Mouse (Mus musculus) heart, embryonic 13.5 days (tissue): Measurements from ENCODE around the gene Celf6. TPM values are rescaled to one million over a fixed set of nuclear protein-coding genes. Genes with fewer than 3 reads are reported as not detected.

ENCODE experiments used
- ATAC-seq: fragments of 200-750 bp; cut with Nextera tagmentation; 2 replicates; pipeline ENCODE4 v1.8.0; 2017; ENCODE audit warnings: moderate TSS enrichment; ENCODE audit not compliant: insufficient number of reproducible peaks, low FRiP score, low TSS enrichment; ENCODE audit errors: extremely low read depth
- H3K27ac ChIP-seq: fragments of 300-500 bp; sonication (generic); replicated peaks from 2 replicates; pipeline ENCODE4 v1.5.1; 2015; ENCODE audit warnings: moderate library complexity, mild to moderate bottlenecking, inconsistent platforms
- H3K27me3 ChIP-seq: fragments of 300-500 bp; sonication (generic); replicated peaks from 2 replicates; pipeline ENCODE4 v1.6.1; 2015; ENCODE audit warnings: mild to moderate bottlenecking, inconsistent platforms
- H3K36me3 ChIP-seq: fragments of 300-500 bp; sonication (generic); 2 replicates; pipeline ENCODE4 v1.6.1; 2015; ENCODE audit warnings: mild to moderate bottlenecking, inconsistent platforms
- H3K4me1 ChIP-seq: fragments of 300-500 bp; sonication (generic); 2 replicates; pipeline ENCODE4 v1.6.1; 2015; ENCODE audit warnings: inconsistent platforms
- H3K4me2 ChIP-seq: fragments of 300-500 bp; sonication (generic); 2 replicates; pipeline ENCODE4 v1.6.1; 2015; ENCODE audit warnings: inconsistent platforms, mild to moderate bottlenecking, moderate library complexity
- H3K4me3 ChIP-seq: fragments of 300-500 bp; sonication (generic); 2 replicates; pipeline ENCODE4 v1.5.1; 2015; ENCODE audit warnings: moderate library complexity, mild to moderate bottlenecking, inconsistent platforms
- H3K9ac ChIP-seq: fragments of 300-500 bp; sonication (generic); 2 replicates; pipeline ENCODE4 v1.6.1; 2015; ENCODE audit warnings: inconsistent platforms, mild to moderate bottlenecking, moderate library complexity
- H3K9me3 ChIP-seq: fragments of 300-500 bp; sonication (generic); 2 replicates; pipeline ENCODE4 v1.6.1; 2016; ENCODE audit warnings: inconsistent platforms
- WGBS: fragments of 180-500 bp; shearing (Covaris S2); methylation state at CpG from one replicate; pipeline ENCODE4 v1.1.7; 2015; ENCODE audit warnings: mixed read lengths; 5-methylcytosine and 5-hydroxymethylcytosine counted together
- polyA plus RNA-seq: library from polyadenylated mRNA; unstranded; fragments of >200 nt; fragmentation: Nextera tagmentation; extraction: Ambion mirVana; gene quantifications from 2 replicates; pipeline ENCODE4 v1.2.1, GENCODE M21; 2015

The Celf6 gene
- polyA plus RNA-seq, result 0.11 and 0.23 TPM in 2 replicates

DNA sequence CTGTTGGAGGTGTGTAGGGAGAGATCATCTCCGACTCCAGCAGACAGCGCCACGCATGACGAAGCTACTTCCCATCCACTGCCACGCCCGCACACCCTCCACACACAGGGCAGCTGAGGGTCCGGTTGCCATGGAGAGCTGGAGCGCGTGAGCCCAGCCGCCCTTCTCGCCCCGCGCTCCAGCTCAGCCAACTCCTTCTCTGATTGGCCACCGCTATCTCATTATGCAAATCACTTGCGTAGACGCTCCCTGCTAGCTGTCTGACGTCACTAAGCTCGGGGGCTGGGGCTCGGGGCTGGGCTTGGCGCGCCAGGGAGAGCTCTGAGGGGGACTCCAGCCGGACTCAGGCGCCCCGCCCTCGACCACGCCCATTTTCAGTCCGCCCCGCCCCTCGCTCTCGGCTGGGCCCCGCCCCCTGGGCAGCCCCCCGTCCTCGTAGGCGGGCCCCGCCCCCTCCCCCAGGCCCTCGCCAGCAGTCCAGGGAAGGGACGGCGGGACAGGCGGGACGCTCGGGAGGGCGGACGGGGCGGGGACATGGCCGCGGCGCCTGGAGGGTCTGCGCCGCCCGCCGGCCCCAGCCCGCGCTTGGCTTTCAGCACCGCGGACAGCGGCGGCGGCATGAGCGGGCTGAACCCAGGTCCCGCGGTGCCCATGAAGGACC, at the start of gene Celf6:
Gene Celf6 (plus strand): TSS at position 74 of the 661 bp plus-strand sequence.
- ATAC-seq, result peak; percentile 96
- Histone ChIP-seq H3K9me3 (no peaks in the 10 kb centered on the region), H3K4me3 (peak within 1 kb of the TSS; percentile 50)

DNA sequence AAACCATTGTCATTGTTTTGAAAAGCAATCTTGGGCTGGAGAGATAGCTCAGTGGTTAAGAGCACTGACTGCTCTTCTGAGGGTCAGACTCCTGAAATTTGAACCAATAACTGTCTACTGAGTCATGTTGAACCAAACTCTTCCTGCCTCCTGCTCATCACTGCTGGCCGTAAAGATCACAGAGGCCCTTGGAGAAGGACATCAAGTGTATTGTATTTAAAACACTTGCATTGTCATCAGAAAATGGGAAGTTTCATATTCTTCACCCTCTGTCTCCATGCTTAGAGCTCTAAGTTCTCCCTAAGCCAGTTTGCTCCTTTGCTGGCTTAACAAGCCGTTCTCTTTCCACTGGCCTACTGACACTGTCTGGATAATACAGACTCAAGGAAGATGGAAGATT, 49.4 kb upstream of the Celf6 start:
- 70% methylated on average over 2 of the region's 2 CpGs for WGBS
- Histone ChIP-seq H3K27me3 (no peaks in the 10 kb centered on the region), H3K9me3 (no peaks in the 10 kb centered on the region), H3K4me1 (no peaks in the 10 kb centered on the region), H3K27ac (no peak overlapping the region), H3K4me3 (no peak overlapping the region), H3K4me2 (no peak overlapping the region), H3K36me3 (no peaks in the 10 kb centered on the region), H3K9ac (no peak overlapping the region)
- ATAC-seq, result no peak

More for the DNA sequence above, at the start of gene Celf6:
- Histone ChIP-seq H3K4me1 (peaks cover 12% of the 10 kb centered on the region), H3K27me3 (peaks cover 75% of the 10 kb centered on the region), H3K4me2 (peak within 1 kb of the TSS; percentile 79), H3K36me3 (no peaks in the 10 kb centered on the region), H3K27ac (no peak within 1 kb of the TSS), H3K9ac (no peak within 1 kb of the TSS)
- 1% methylated on average over 57 of the region's 61 CpGs for WGBS

DNA sequence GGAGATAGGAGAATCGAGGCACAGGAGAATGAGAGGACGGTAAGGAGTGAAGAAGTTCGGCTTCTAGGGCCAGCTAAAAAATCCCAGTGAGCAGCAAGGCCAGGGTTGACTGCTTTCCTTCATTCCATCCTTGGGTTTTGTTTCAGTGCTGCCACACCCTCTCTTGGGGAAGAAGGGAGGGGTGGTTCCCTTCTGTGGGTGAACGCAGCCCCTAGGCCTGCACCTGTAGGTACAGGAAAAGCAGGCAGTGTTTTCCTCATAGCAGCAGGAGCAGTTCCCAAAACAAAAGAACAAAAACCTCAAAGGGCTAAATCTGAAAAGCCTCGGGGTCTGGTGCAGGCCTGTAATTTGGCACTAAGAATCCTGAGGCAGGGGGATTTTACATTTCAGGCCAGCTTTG, 46.1 kb upstream of the Celf6 start:
- H3K4me1 ChIP-seq, result no peaks in the 10 kb centered on the region
- H3K36me3 ChIP-seq, result no peaks in the 10 kb centered on the region
- no peak overlapping the region for H3K27ac ChIP-seq
- ATAC-seq, result no peak
- H3K9ac ChIP-seq, result no peak overlapping the region
- no peaks in the 10 kb centered on the region for H3K9me3 ChIP-seq
- no peaks in the 10 kb centered on the region for H3K27me3 ChIP-seq
- no peak overlapping the region for H3K4me2 ChIP-seq
- no peak overlapping the region for H3K4me3 ChIP-seq
- 56% methylated on average over 5 of the region's 5 CpGs for WGBS

DNA sequence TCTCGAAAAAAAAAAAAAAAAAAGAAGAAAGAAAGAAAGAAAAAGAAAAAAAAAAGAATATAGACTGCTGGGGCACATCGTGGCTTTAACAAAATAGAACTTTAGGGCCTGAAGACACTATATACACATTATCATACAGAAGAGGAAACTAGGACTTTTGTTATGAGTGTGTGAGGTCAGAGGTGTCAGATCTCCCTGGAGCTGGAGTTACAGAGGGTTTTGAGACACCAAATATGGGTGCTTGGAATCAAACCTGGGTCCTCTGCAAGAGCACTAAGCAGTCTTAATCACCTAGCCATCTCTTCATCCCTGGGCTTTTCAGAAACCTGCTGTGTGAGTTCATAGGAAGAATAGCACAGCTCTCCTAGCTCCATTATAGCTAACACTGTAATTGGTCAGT, 44.3 kb upstream of the Celf6 start:
- Histone ChIP-seq H3K27me3 (no peaks in the 10 kb centered on the region), H3K36me3 (no peaks in the 10 kb centered on the region), H3K4me1 (no peaks in the 10 kb centered on the region), H3K4me2 (no peak overlapping the region), H3K4me3 (no peak overlapping the region), H3K9me3 (no peaks in the 10 kb centered on the region), H3K27ac (no peak overlapping the region), H3K9ac (no peak overlapping the region)
- 61% methylated on average over 2 of the region's 2 CpGs for WGBS
- ATAC-seq, result no peak

DNA sequence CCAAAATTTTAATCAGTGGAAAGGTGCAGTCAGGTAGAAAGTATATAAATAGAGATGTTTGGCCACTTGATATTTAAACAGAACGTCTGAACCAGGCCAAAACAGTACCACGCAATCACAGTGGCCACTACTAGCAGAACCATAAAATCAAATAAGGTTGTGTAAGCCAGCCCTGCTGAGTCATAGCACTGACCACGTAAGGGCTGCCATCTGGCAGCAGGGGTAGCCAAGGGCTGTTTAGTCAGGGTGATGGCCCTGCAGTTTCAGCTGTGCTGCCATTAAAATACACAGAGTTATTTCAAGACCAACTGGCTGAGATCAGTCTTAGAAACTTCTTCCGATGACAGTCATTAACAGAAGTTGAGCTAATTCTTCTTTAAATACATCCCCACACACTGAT, 43.8 kb upstream of the Celf6 start:
- Histone ChIP-seq H3K9me3 (no peaks in the 10 kb centered on the region), H3K4me1 (peaks cover under 1% of the 10 kb centered on the region; the same call in 1 of the 2 replicates), H3K4me3 (no peak overlapping the region), H3K4me2 (no peak overlapping the region), H3K9ac (no peak overlapping the region), H3K27ac (no peak overlapping the region), H3K27me3 (no peaks in the 10 kb centered on the region), H3K36me3 (no peaks in the 10 kb centered on the region)
- 71% methylated on average over 4 of the region's 4 CpGs for WGBS
- no peak for ATAC-seq

DNA sequence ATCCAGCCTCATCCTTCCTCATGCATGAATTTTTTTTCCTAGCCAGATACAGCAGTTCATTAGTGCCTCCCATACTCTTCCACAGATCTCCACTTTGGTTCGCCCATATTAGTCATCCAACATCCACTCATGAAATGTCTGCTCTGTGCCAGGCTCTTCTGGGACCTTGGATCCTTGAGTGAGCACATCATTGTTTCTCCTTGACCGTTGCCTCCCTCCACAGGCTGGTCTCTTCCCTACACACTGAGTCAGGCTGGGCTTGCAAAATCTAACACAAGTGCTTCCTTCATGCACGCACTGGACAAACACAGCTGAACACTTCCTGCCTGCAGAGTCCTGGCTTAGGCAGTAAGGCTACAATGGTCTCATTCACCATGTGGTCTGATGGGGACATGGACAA, 40.1 kb upstream of the Celf6 start:
- Histone ChIP-seq H3K4me1 (peaks cover 23% of the 10 kb centered on the region), H3K4me2 (no peak overlapping the region), H3K27ac (no peak overlapping the region), H3K4me3 (no peak overlapping the region), H3K27me3 (no peaks in the 10 kb centered on the region), H3K9me3 (no peaks in the 10 kb centered on the region), H3K9ac (no peak overlapping the region), H3K36me3 (no peaks in the 10 kb centered on the region)
- 64% methylated on average over 3 of the region's 3 CpGs for WGBS
- no peak for ATAC-seq

DNA sequence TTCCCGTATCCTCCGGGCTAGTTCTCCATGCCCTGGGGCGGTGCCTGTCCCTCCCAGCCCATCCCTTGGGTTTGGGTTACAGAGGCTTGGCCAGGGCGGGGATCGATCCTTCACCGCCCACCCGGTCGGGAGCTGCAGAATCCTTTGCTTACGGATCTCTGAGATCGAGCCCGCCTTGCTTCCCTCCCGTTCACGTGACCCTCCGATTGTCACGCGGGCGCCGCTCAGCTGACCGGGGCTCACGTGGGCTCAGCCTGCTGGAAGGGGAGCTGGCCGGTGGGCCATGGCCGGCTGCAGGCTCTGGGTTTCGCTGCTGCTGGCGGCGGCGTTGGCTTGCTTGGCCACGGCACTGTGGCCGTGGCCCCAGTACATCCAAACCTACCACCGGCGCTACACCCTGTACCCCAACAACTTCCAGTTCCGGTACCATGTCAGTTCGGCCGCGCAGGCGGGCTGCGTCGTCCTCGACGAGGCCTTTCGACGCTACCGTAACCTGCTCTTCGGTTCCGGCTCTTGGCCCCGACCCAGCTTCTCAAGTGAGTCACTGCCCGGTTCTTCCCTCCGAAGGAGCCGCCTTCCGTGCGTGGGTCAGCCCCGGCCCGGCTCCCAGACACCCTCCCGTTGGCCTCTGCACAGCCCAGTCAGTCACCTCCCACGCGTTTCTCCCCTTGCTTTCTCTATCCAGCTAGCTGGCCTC, 38.1 kb upstream of the Celf6 start, which contains the start of the genes Hexa and Tmem202:
Gene Hexa (plus strand): TSS at position 100 of the 697 bp plus-strand sequence.
Gene Tmem202 (minus strand): TSS at position 407 of the 697 bp plus-strand sequence.
- H3K4me3 ChIP-seq, result peak within 1 kb of the TSS; percentile 73
- peak within 1 kb of the TSS; percentile 73 for H3K4me2 ChIP-seq
- H3K9me3 ChIP-seq, result no peaks in the 10 kb centered on the region
- peak within 1 kb of the TSS; percentile 79 for H3K9ac ChIP-seq
- H3K27ac ChIP-seq, result peak within 1 kb of the TSS; percentile 45
- H3K4me1 ChIP-seq, result peaks cover 33% of the 10 kb centered on the region
- ATAC-seq, result peak; percentile 84
- no peaks in the 10 kb centered on the region for H3K27me3 ChIP-seq
- no peaks in the 10 kb centered on the region for H3K36me3 ChIP-seq
- WGBS, result 2% methylated on average over 54 of the region's 55 CpGs

DNA sequence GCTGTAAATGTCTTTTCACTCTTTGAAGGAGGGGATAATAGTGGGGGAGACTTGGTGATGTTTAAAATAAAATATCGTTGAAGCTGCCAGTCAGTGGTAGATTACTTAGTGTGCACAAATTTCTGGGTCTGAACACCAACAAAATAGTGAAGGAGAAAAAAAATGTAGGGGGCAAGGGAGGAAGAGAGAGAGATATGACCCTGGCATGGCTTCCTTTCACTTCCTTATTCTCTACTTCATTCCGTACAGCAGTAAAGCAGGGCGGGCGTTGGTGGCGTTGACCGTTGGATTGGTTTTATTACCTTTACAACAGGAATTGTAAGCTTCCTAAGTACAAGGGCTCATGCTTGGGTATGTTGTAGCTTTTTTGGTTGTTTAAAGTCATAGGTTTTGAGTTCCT, 36.1 kb upstream of the Celf6 start:
- Histone ChIP-seq H3K9me3 (no peaks in the 10 kb centered on the region), H3K4me2 (peak overlapping the region; percentile 73)
- no peak for ATAC-seq

DNA sequence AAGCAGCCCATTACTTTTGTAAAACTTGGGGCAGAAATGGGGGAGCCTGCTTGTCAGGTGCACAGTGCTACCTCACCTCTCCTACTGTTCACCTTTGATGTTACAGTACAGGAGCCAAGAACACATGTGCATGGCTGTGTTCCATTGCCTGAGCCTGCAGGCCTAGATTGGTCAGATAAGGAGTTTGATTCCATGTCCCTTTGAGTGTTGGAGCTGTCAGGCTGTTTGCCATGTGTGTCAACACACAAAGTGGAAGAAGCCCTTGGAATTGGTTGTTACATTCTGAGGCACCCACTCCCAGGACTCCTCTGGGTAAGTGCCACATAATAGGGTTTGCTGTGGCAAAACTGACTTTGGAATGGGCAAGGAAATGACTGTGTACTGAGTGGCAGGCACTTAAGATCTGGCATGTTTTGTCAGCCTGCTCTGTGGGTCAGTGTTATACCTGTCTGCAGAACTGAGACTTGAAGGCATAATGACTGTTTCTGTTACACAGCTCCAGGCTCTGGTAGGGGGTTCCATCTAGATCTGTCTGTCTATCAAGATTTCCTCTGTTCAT, 34.9 kb upstream of the Celf6 start:
- Histone ChIP-seq H3K36me3 (peaks cover 6% of the 10 kb centered on the region), H3K4me1 (peaks cover 40% of the 10 kb centered on the region), H3K9me3 (no peaks in the 10 kb centered on the region), H3K9ac (no peak overlapping the region), H3K27ac (no peak overlapping the region), H3K27me3 (no peaks in the 10 kb centered on the region), H3K4me2 (0 out of 2 replicates have a peak overlapping the region, but pooled peaks have one; percentile 7), H3K4me3 (no peak overlapping the region)
- no peak for ATAC-seq

More for the DNA sequence above, 36.1 kb upstream of the Celf6 start:
- Histone ChIP-seq H3K36me3 (peaks cover 2% of the 10 kb centered on the region), H3K4me3 (no peak overlapping the region; the same call in 1 of the 2 replicates), H3K27me3 (no peaks in the 10 kb centered on the region), H3K4me1 (peaks cover 37% of the 10 kb centered on the region), H3K27ac (no peak overlapping the region), H3K9ac (no peak overlapping the region; the same call in 1 of the 2 replicates)
- whole genome bisulfite sequencing, result 81% methylated on average over 6 of the region's 6 CpGs

DNA sequence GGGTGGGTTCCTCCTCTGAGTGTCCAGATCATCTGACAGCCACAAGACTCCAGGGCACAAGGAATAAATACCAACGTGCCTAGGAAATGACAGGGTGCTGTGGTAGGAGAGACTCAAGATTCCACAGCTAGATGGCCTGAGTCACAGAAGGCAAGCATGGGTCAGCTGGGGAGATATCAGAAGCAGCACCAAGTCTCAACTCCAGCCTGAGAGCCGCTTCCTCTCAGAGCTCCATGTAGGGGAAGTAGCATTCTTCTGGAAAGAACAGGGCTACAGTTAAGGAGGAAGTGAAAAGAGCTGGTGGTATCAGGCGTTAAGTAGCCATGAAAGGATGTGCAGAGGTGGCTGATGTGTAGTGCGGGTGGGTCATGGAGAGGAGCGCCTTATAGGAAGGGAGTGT, 33.0 kb upstream of the Celf6 start:
- 49% methylated on average over 5 of the region's 5 CpGs for WGBS
- no peak overlapping the region for H3K4me3 ChIP-seq

DNA sequence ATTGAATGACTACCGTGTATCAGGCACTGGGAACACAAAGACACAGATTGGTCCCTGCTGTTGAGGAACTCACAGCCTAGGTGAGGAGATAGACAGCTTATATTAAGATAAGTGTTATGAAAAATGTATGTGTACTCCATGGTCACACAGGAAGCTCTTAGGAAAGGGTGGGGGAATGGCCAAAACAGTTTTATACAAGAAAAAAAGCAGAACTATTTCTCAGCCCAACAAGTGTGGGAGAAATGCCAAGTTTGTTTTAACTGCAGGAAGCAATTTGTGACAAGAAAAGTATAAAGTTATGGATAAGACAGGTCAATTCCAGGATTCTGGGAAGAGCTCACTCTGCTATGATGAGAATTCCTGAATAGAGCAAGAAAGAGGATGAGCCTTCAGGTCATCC, 29.8 kb upstream of the Celf6 start:
- Histone ChIP-seq H3K4me3 (no peak overlapping the region), H3K27ac (no peak overlapping the region), H3K4me1 (peaks cover 29% of the 10 kb centered on the region), H3K27me3 (no peaks in the 10 kb centered on the region), H3K4me2 (no peak overlapping the region), H3K9ac (no peak overlapping the region), H3K9me3 (no peaks in the 10 kb centered on the region), H3K36me3 (peaks cover 23% of the 10 kb centered on the region)
- no peak for ATAC-seq
- 72% methylated on average over 1 of the region's 1 CpGs for WGBS

More for the DNA sequence above, 33.0 kb upstream of the Celf6 start:
- no peak for ATAC-seq
- Histone ChIP-seq H3K27ac (peak overlapping the region; percentile 32; the same call in 1 of the 2 replicates), H3K4me1 (peaks cover 36% of the 10 kb centered on the region), H3K27me3 (no peaks in the 10 kb centered on the region), H3K9me3 (no peaks in the 10 kb centered on the region), H3K9ac (no peak overlapping the region), H3K4me2 (no peak overlapping the region), H3K36me3 (peaks cover 17% of the 10 kb centered on the region)
